Mouse (Mus musculus): ENCODE measurements at regions not wholly inside any gene's neighbourhood (a gene's known extent, or its start where the extent isn't known, plus 50 kb on each side); places are given as distances from the start of the nearest gene placed in this dataset.

GRCm38 (mm10) chr15:59886036-59886435, 130.4 kb downstream of the 4933412E24Rik start:
- ATAC-seq (ENCODE audit: low FRiP score) = no peak
- Histone ChIP-seq H3K9me3 (replicated peaks) (no peaks in the 10 kb centered on the region), H3K27ac (no peak overlapping the region), H3K9ac (no peak overlapping the region), H3K4me3 (no peak overlapping the region), H3K36me3 (no peaks in the 10 kb centered on the region), H3K4me1 (no peaks in the 10 kb centered on the region), H3K27me3 (no peaks in the 10 kb centered on the region), H3K4me2 (replicated peaks) (no peak overlapping the region)
- WGBS = 89% methylated on average over 2 of the region's 2 CpGs

GRCm38 (mm10) chr15:59882444-59882843, 134.0 kb downstream of the 4933412E24Rik start:
- H3K9ac ChIP-seq = no peak overlapping the region
- no peak for ATAC-seq (ENCODE audit: low FRiP score)

GRCm38 (mm10) chr15:59880426-59880825, 136.0 kb downstream of the 4933412E24Rik start:
- Histone ChIP-seq H3K9me3 (replicated peaks) (no peaks in the 10 kb centered on the region), H3K4me1 (no peaks in the 10 kb centered on the region), H3K27ac (no peak overlapping the region), H3K4me2 (replicated peaks) (no peak overlapping the region), H3K9ac (no peak overlapping the region), H3K36me3 (no peaks in the 10 kb centered on the region), H3K4me3 (no peak overlapping the region), H3K27me3 (no peaks in the 10 kb centered on the region)
- WGBS = 85% methylated on average over 5 of the region's 5 CpGs
- no peak for ATAC-seq (ENCODE audit: low FRiP score)

More at GRCm38 (mm10) chr15:59882444-59882843, 134.0 kb downstream of the 4933412E24Rik start:
- no peaks in the 10 kb centered on the region for H3K9me3 ChIP-seq (replicated peaks)
- H3K4me3 ChIP-seq = no peak overlapping the region
- H3K4me1 ChIP-seq = no peaks in the 10 kb centered on the region
- no peaks in the 10 kb centered on the region for H3K36me3 ChIP-seq
- H3K27ac ChIP-seq = no peak overlapping the region
- no peaks in the 10 kb centered on the region for H3K27me3 ChIP-seq
- WGBS = 69% methylated on average over 5 of the region's 5 CpGs
- no peak overlapping the region for H3K4me2 ChIP-seq (replicated peaks)

DNA sequence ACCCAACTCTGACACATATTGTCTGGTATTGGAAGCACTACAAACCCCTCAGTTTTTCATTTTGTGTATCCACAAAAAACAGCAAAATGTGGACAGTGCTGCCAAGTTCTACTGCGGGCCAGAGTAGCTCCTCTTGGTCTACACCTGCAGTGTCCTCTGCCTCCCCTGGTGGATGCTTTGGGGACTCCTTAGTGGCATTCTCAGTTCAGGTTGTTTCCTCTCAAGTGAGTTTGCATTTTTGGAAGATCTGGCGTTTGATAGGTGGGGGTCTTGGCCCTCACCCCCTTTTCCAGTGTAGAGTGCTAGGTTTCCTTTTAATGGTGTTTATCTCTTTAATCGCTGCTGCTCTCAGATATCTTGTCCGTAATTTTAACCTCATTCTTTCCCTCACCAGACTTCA, 137.1 kb downstream of the 4933412E24Rik start:
- Histone ChIP-seq H3K9ac (no peak overlapping the region), H3K4me1 (no peaks in the 10 kb centered on the region), H3K27me3 (no peaks in the 10 kb centered on the region), H3K4me2 (replicated peaks) (no peak overlapping the region), H3K27ac (no peak overlapping the region), H3K36me3 (no peaks in the 10 kb centered on the region), H3K9me3 (replicated peaks) (no peaks in the 10 kb centered on the region), H3K4me3 (no peak overlapping the region)
- WGBS = 90% methylated on average over 4 of the region's 4 CpGs
- ATAC-seq (ENCODE audit: low FRiP score) = no peak

DNA sequence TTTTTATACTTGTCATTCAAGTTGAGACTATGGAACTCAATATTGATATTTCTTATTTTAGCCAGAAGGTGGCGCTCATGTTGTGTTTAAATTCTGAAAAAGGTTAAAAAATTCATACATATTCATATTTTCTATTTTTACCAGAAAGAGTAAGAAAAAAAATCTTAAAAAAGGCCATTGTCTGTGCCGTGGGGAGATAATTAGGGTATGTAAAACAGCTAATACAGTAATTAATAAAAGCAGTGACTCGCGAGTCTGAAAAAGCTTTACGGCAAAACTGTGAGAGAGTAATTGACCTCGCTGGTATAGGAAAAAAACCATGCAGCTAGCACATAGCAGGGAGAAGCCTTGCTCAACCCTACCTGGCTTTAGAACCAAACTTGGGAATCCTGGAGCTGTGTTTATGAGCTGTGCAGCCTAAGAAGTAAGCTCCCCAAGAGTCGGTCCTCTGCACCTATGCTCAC, 140.1 kb downstream of the 4933412E24Rik start:
- Histone ChIP-seq H3K4me3 (no peak overlapping the region), H3K27ac (no peak overlapping the region), H3K9me3 (replicated peaks) (no peaks in the 10 kb centered on the region), H3K4me2 (replicated peaks) (no peak overlapping the region), H3K27me3 (no peaks in the 10 kb centered on the region), H3K9ac (no peak overlapping the region), H3K4me1 (no peaks in the 10 kb centered on the region), H3K36me3 (no peaks in the 10 kb centered on the region)
- ATAC-seq (ENCODE audit: low FRiP score) = no peak
- 71% methylated on average over 7 of the region's 7 CpGs for WGBS

GRCm38 (mm10) chr15:59866701-59867100, 149.7 kb downstream of the 4933412E24Rik start:
- ATAC-seq (ENCODE audit: low FRiP score) = no peak
- no peaks in the 10 kb centered on the region for H3K36me3 ChIP-seq
- WGBS = 87% methylated on average over 8 of the region's 8 CpGs
- no peak overlapping the region for H3K27ac ChIP-seq
- H3K4me2 ChIP-seq (replicated peaks) = no peak overlapping the region
- H3K27me3 ChIP-seq = peaks cover 4% of the 10 kb centered on the region; the same call in 1 of the 2 replicates
- no peak overlapping the region for H3K9ac ChIP-seq
- no peaks in the 10 kb centered on the region for H3K4me1 ChIP-seq
- no peaks in the 10 kb centered on the region for H3K9me3 ChIP-seq (replicated peaks)
- H3K4me3 ChIP-seq = no peak overlapping the region

DNA sequence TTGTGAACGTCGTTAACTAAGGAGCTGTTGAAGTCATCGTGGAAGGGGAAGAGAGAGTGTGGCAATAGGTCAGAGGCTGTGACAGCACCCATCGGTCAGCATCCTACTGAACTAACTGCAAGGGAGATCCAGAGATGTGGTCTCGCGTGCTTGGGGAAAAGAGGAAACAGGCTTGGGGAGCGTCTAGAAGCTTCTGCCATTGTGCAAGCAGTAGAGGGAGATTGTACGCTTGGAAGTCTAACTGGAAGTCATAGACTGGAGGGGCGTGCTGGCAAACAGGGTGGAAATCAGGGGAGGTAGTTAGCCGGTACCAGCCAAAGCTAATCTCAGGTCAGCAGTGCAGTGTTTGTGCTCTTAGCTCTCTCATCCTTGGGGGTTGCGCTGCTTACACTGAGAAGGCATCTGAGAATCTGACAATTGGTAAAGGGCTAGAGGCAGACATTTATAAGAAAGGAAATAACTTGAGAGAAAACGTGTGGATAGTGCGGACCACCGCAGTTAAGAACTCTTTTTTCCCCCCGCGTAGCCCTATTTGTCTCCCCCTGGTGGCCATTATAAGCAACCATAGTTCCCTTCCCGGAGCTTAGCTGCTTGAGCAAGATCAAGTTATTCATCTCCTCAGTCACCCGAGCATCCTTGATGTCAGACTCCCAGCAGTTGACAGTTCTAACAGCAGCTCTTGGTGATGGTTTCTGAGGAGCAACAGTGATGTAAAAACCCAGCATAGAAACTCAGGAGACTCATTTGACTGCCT, 151.5 kb downstream of the 4933412E24Rik start:
- no peak for ATAC-seq (ENCODE audit: low FRiP score)
- no peak overlapping the region for H3K27ac ChIP-seq
- no peaks in the 10 kb centered on the region for H3K9me3 ChIP-seq (replicated peaks)
- no peak overlapping the region for H3K4me3 ChIP-seq
- no peak overlapping the region for H3K9ac ChIP-seq
- peaks cover 4% of the 10 kb centered on the region; the same call in 1 of the 2 replicates for H3K27me3 ChIP-seq
- H3K4me2 ChIP-seq (replicated peaks) = no peak overlapping the region
- no peaks in the 10 kb centered on the region for H3K36me3 ChIP-seq
- 54% methylated on average over 18 of the region's 18 CpGs for WGBS
- H3K4me1 ChIP-seq = no peaks in the 10 kb centered on the region

DNA sequence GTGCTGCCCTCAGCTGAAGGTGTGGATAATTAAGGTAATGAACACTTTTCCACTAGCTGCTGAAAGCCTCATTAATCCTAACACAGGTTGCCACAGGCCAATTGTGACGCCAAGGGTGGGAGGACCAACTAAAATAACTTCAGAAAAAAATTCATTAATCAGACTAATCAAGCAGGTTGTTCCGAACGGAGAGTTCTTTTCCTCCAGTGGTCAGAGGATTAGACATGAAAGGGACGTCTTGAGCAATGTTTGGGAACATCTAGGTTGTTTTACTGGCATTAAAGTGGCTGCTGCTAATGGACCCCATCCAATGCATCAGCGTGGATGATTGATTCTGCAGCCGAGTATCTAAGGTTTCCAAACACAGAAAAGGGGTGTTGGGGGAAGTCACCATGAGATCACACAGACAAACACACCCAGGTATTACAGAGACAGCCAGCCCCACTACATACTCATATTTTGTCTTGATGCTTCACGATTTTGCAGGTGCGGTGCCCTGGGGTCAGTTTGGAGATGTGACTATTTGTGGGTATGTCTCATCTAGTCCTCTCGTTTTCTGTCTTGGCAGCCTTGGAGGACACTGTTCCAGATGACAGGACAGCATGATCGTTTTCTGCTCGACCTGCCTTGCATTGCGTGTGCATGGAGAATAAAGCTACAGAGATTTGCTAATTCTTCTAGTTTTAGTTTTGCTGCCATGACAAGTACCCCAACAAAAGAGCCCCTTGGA, 164.0 kb downstream of the 4933412E24Rik start:
- H3K4me3 ChIP-seq = no peak overlapping the region
- no peaks in the 10 kb centered on the region for H3K27me3 ChIP-seq
- no peak overlapping the region for H3K27ac ChIP-seq
- no peak overlapping the region for H3K9ac ChIP-seq
- ATAC-seq (ENCODE audit: low FRiP score) = no peak
- no peaks in the 10 kb centered on the region for H3K36me3 ChIP-seq
- no peaks in the 10 kb centered on the region for H3K4me1 ChIP-seq
- H3K9me3 ChIP-seq (replicated peaks) = 0 out of 2 replicates have a peak, but pooled peaks cover 2% of the 10 kb centered on the region
- WGBS = 83% methylated on average over 12 of the region's 12 CpGs
- H3K4me2 ChIP-seq (replicated peaks) = no peak overlapping the region

GRCm38 (mm10) chr15:59845158-59845739, 171.2 kb downstream of the 4933412E24Rik start:
- no peaks in the 10 kb centered on the region for H3K4me1 ChIP-seq
- H3K4me2 ChIP-seq (replicated peaks) = no peak overlapping the region
- 78% methylated on average over 7 of the region's 7 CpGs for WGBS
- H3K9ac ChIP-seq = no peak overlapping the region
- no peak for ATAC-seq (ENCODE audit: low FRiP score)
- H3K27me3 ChIP-seq = no peaks in the 10 kb centered on the region
- H3K9me3 ChIP-seq (replicated peaks) = 0 out of 2 replicates have a peak, but pooled peaks cover 2% of the 10 kb centered on the region
- H3K36me3 ChIP-seq = no peaks in the 10 kb centered on the region
- H3K4me3 ChIP-seq = no peak overlapping the region
- no peak overlapping the region for H3K27ac ChIP-seq

- Histone ChIP-seq H3K4me3 (no peak overlapping the region), H3K27ac (no peak overlapping the region), H3K4me1 (no peaks in the 10 kb centered on the region), H3K4me2 (replicated peaks) (no peak overlapping the region), H3K27me3 (no peaks in the 10 kb centered on the region), H3K36me3 (no peaks in the 10 kb centered on the region), H3K9me3 (replicated peaks) (no peaks in the 10 kb centered on the region), H3K9ac (no peak overlapping the region)
- no peak for ATAC-seq (ENCODE audit: low FRiP score)
- 93% methylated on average over 5 of the region's 5 CpGs for WGBS
Measured at GRCm38 (mm10) chr15:59836631-59837030, 179.8 kb downstream of the 4933412E24Rik start.

GRCm38 (mm10) chr15:59833232-59833631, 183.2 kb downstream of the 4933412E24Rik start:
- H3K4me2 ChIP-seq (replicated peaks) = no peak overlapping the region
- no peak overlapping the region for H3K27ac ChIP-seq
- no peak overlapping the region for H3K9ac ChIP-seq
- H3K4me1 ChIP-seq = peaks cover under 1% of the 10 kb centered on the region; the same call in 1 of the 2 replicates
- no peak overlapping the region for H3K4me3 ChIP-seq
- H3K27me3 ChIP-seq = no peaks in the 10 kb centered on the region
- H3K36me3 ChIP-seq = no peaks in the 10 kb centered on the region
- WGBS = 88% methylated on average over 3 of the region's 3 CpGs
- H3K9me3 ChIP-seq (replicated peaks) = no peaks in the 10 kb centered on the region
- no peak for ATAC-seq (ENCODE audit: low FRiP score)

- H3K9me3 ChIP-seq (replicated peaks) = no peaks in the 10 kb centered on the region
- no peaks in the 10 kb centered on the region for H3K27me3 ChIP-seq
- ATAC-seq (ENCODE audit: low FRiP score) = no peak
- peaks cover 5% of the 10 kb centered on the region for H3K4me1 ChIP-seq
- no peak overlapping the region for H3K27ac ChIP-seq
- no peak overlapping the region for H3K9ac ChIP-seq
- no peaks in the 10 kb centered on the region for H3K36me3 ChIP-seq
- H3K4me2 ChIP-seq (replicated peaks) = no peak overlapping the region
- 90% methylated on average over 2 of the region's 2 CpGs for WGBS
- no peak overlapping the region for H3K4me3 ChIP-seq
Measured at GRCm38 (mm10) chr15:59831481-59831880, 184.9 kb downstream of the 4933412E24Rik start.
